ENCODE assay signal across 32 mouse cellular contexts in genomic region chr15:100400592-100401250, GRCm38 (mm10). TPM values are rescaled to one million over a fixed set of nuclear protein-coding genes. Genes with fewer than 3 reads are reported as not detected.
DNase-seq lines count a peak whose midpoint lies in the region; ATAC-seq and TF ChIP-seq lines count a peak whose summit lies in the region.
"Had no signal": no experiment of that assay in that cellular context is flagged by ENCODE, and none has a peak within 500 bp of the region (broad histone marks: within the 10 kb centered on the region; RNA-seq: fewer than 3 reads in every experiment).

No protein-coding gene starts in this region.

- ATAC-seq in intestine, embryonic 16.5 days: peak; percentile 55
- ATAC-seq in kidney, embryonic 16.5 days (ENCODE audit: low FRiP score, low TSS enrichment): peak; percentile 84
- 0 out of 2 replicates have a peak, but pooled peaks have one; percentile 38 for ATAC-seq in stomach, postnatal 0 days (ENCODE audit: low FRiP score, low TSS enrichment)
- no peak for ATAC-seq in midbrain, postnatal 0 days (ENCODE audit: low FRiP score)
- ATAC-seq: forebrain, embryonic 13.5 days; hindbrain, embryonic 16.5 days; midbrain, embryonic 13.5 days had no signal

- TF ChIP-seq POLR2A in liver, adult 2 months (IDR thresholded peaks at IDR 0.05; ENCODE audit: extremely low read depth, insufficient read depth, low read length): no peak

- no peaks in the 10 kb centered on the region for H3K27me3 ChIP-seq in liver, adult 2 months (ENCODE audit: control insufficient read depth, insufficient read depth, low read length)
- no peaks in the 10 kb centered on the region for H3K27me3 ChIP-seq in intestine, embryonic 16.5 days (replicated peaks; ENCODE audit: control insufficient read depth, insufficient read depth, low read length)
- H3K27me3 ChIP-seq in kidney, embryonic 16.5 days (ENCODE audit: insufficient read depth, low read length): no peaks in the 10 kb centered on the region
- H3K27me3 ChIP-seq in stomach, postnatal 0 days (ENCODE audit: control insufficient read depth, insufficient read depth, low read length): no peaks in the 10 kb centered on the region
- H3K27me3 ChIP-seq in midbrain, postnatal 0 days (ENCODE audit: insufficient read depth, low read length): no peaks in the 10 kb centered on the region
- H3K27me3 ChIP-seq: forebrain, embryonic 13.5 days; heart, embryonic 13.5 days; midbrain, embryonic 13.5 days; neural tube, embryonic 13.5 days; stomach, embryonic 15.5 days had no signal

- H3K79me2 ChIP-seq in liver, adult 2 months (ENCODE audit: control insufficient read depth, insufficient read depth, low read length): no peaks in the 10 kb centered on the region

- H3K9ac ChIP-seq in liver, adult 2 months (ENCODE audit: low read depth, low read length): no peak overlapping the region
- no peak overlapping the region for H3K9ac ChIP-seq in intestine, embryonic 16.5 days (ENCODE audit: low read depth, low read length)
- no peak overlapping the region for H3K9ac ChIP-seq in kidney, embryonic 16.5 days (replicated peaks; ENCODE audit: low read length)
- no peak overlapping the region for H3K9ac ChIP-seq in stomach, postnatal 0 days (ENCODE audit: low read length)
- no peak overlapping the region for H3K9ac ChIP-seq in midbrain, postnatal 0 days (replicated peaks; ENCODE audit: low read length, poor library complexity, severe bottlenecking)
- H3K9ac ChIP-seq: forebrain, embryonic 13.5 days; heart, embryonic 13.5 days; midbrain, embryonic 13.5 days; neural tube, embryonic 13.5 days; stomach, embryonic 15.5 days had no signal

- WGBS in liver, adult 2 months: 41% methylated on average over 16 of the region's 16 CpGs
- 77% methylated on average over 16 of the region's 16 CpGs for WGBS in intestine, embryonic 16.5 days
- WGBS in kidney, embryonic 16.5 days: 71% methylated on average over 16 of the region's 16 CpGs
- 80% methylated on average over 16 of the region's 16 CpGs for WGBS in stomach, postnatal 0 days
- 91% methylated on average over 16 of the region's 16 CpGs for WGBS in midbrain, postnatal 0 days

- peak; percentile 30 for DNase-seq in liver, adult 2 months (ENCODE audit: extremely low read depth, low read depth, low spot score)
- DNase-seq in liver: no peak
- no peak for DNase-seq in stomach, postnatal 0 days (ENCODE audit: low spot score)
- DNase-seq in midbrain, postnatal 0 days (ENCODE audit: low spot score): no peak
- DNase-seq in retina, postnatal 1 day: no peak
- no peak for DNase-seq in lung, postnatal 25 days (ENCODE audit: low spot score)
- DNase-seq: adrenal gland, adult 8-10 months; B cell, adult 2 months; cerebellum, adult 9-10 months; layer of hippocampus, postnatal 36 days; lung, postnatal 10 days; right cerebral cortex, postnatal 14 days had no signal

- H3K4me1 ChIP-seq in liver, adult 2 months (ENCODE audit: control insufficient read depth, insufficient read depth, low read length): peaks cover 20% of the 10 kb centered on the region
- peaks cover 3% of the 10 kb centered on the region for H3K4me1 ChIP-seq in intestine, embryonic 16.5 days (ENCODE audit: control insufficient read depth, insufficient read depth, low read length)
- H3K4me1 ChIP-seq in kidney, embryonic 16.5 days (ENCODE audit: insufficient read depth, low read length): peaks cover 5% of the 10 kb centered on the region; the same call in 1 of the 2 replicates
- H3K4me1 ChIP-seq in stomach, postnatal 0 days (replicated peaks; ENCODE audit: control insufficient read depth, insufficient read depth): no peaks in the 10 kb centered on the region
- H3K4me1 ChIP-seq in midbrain, postnatal 0 days (ENCODE audit: insufficient read depth, low read length): no peaks in the 10 kb centered on the region
- H3K4me1 ChIP-seq: forebrain, embryonic 13.5 days; heart, embryonic 13.5 days; midbrain, embryonic 13.5 days; neural tube, embryonic 13.5 days; stomach, embryonic 15.5 days had no signal

- TF ChIP-seq CTCF in liver, adult 2 months (IDR thresholded peaks at IDR 0.05; ENCODE audit: low read depth, low read length): no peak
- no peak for TF ChIP-seq CTCF in stomach, postnatal 0 days (IDR thresholded peaks at IDR 0.05; ENCODE audit: low read depth)
- TF ChIP-seq CTCF in midbrain, postnatal 0 days (IDR thresholded peaks at IDR 0.05): no peak

- no peak for TF ChIP-seq EP300 in stomach, postnatal 0 days (optimal IDR thresholded peaks at IDR 0.05)

- no peak overlapping the region for H3K27ac ChIP-seq in liver, adult 2 months (replicated peaks; ENCODE audit: insufficient read depth, low read depth, low read length)
- H3K27ac ChIP-seq in intestine, embryonic 16.5 days (ENCODE audit: low read length): no peak overlapping the region
- peak overlapping the region; percentile 8; the same call in 1 of the 2 replicates for H3K27ac ChIP-seq in kidney, embryonic 16.5 days (ENCODE audit: low read length)
- H3K27ac ChIP-seq in stomach, postnatal 0 days (replicated peaks): no peak overlapping the region
- no peak overlapping the region for H3K27ac ChIP-seq in midbrain, postnatal 0 days (ENCODE audit: low read depth, low read length)
- H3K27ac ChIP-seq: forebrain, embryonic 13.5 days; heart, embryonic 13.5 days; midbrain, embryonic 13.5 days; neural tube, embryonic 13.5 days; stomach, embryonic 15.5 days had no signal

- H3K4me2 ChIP-seq in intestine, embryonic 16.5 days (ENCODE audit: low read depth, low read length): no peak overlapping the region
- H3K4me2 ChIP-seq in kidney, embryonic 16.5 days (replicated peaks; ENCODE audit: low read depth, low read length): no peak overlapping the region
- no peak overlapping the region for H3K4me2 ChIP-seq in stomach, postnatal 0 days (replicated peaks; ENCODE audit: low read depth)
- no peak overlapping the region for H3K4me2 ChIP-seq in midbrain, postnatal 0 days (ENCODE audit: low read depth, low read length, poor library complexity, severe bottlenecking)
- H3K4me2 ChIP-seq: forebrain, embryonic 13.5 days; heart, embryonic 13.5 days; midbrain, embryonic 13.5 days; neural tube, embryonic 13.5 days; stomach, embryonic 15.5 days had no signal

- H3K4me3 ChIP-seq in liver, adult 2 months (ENCODE audit: insufficient read depth, low read depth, low read length): no peak overlapping the region
- no peak overlapping the region for H3K4me3 ChIP-seq in intestine, embryonic 16.5 days (ENCODE audit: low read length)
- no peak overlapping the region for H3K4me3 ChIP-seq in kidney, embryonic 16.5 days (ENCODE audit: low read length)
- no peak overlapping the region for H3K4me3 ChIP-seq in stomach, postnatal 0 days (ENCODE audit: low read depth, low read length)
- H3K4me3 ChIP-seq in midbrain, postnatal 0 days (ENCODE audit: low read depth, low read length): no peak overlapping the region
- H3K4me3 ChIP-seq: erythroblast, embryonic 14.5 days; forebrain, embryonic 13.5 days; heart, embryonic 13.5 days; midbrain, embryonic 13.5 days; neural tube, embryonic 13.5 days; stomach, embryonic 15.5 days had no signal

- no peaks in the 10 kb centered on the region for H3K9me3 ChIP-seq in intestine, embryonic 16.5 days (ENCODE audit: control insufficient read depth, low read length)
- H3K9me3 ChIP-seq in kidney, embryonic 16.5 days (ENCODE audit: low read length): no peaks in the 10 kb centered on the region
- H3K9me3 ChIP-seq in stomach, postnatal 0 days (ENCODE audit: control insufficient read depth, low read length): no peaks in the 10 kb centered on the region
- no peaks in the 10 kb centered on the region for H3K9me3 ChIP-seq in midbrain, postnatal 0 days (ENCODE audit: low read length)
- H3K9me3 ChIP-seq: forebrain, embryonic 13.5 days; heart, embryonic 13.5 days; midbrain, embryonic 13.5 days; neural tube, embryonic 13.5 days; stomach, embryonic 15.5 days had no signal

- peaks cover 25% of the 10 kb centered on the region; the same call in 1 of the 2 replicates for H3K36me3 ChIP-seq in liver, adult 2 months (ENCODE audit: control insufficient read depth, insufficient read depth, low read length)
- H3K36me3 ChIP-seq in intestine, embryonic 16.5 days (ENCODE audit: control insufficient read depth, insufficient read depth, low read length): peaks cover 31% of the 10 kb centered on the region
- peaks cover 78% of the 10 kb centered on the region for H3K36me3 ChIP-seq in kidney, embryonic 16.5 days (ENCODE audit: insufficient read depth, low read length)
- H3K36me3 ChIP-seq in stomach, postnatal 0 days (ENCODE audit: control insufficient read depth, insufficient read depth, low read length): peaks cover 25% of the 10 kb centered on the region
- peaks cover 76% of the 10 kb centered on the region for H3K36me3 ChIP-seq in midbrain, postnatal 0 days (ENCODE audit: insufficient read depth, low read length)

RNA-seq across cellular contexts. Expression of gene Gm5475, which starts 21.2 kb away (rescaled TPM):
- total RNA-seq in liver, adult 2 months (2014; rRNA removed): not detected in 2 replicates
- polyA plus RNA-seq in liver, adult 2 months (2012; rRNA removed): not detected in 2 replicates
- 0.11 and 0.18 TPM in 2 replicates for polyA plus RNA-seq in intestine, embryonic 16.5 days (2015; fragmentation: Nextera tagmentation; extraction: Ambion mirVana)
- 0.19 and 0.22 TPM in 2 replicates for polyA plus RNA-seq in kidney, embryonic 16.5 days (2015; fragmentation: Nextera tagmentation; extraction: Ambion mirVana)
- 0.11 and 0.15 TPM in 2 replicates for polyA plus RNA-seq in stomach, postnatal 0 days (2015; fragmentation: Nextera tagmentation; extraction: Ambion mirVana)
- not detected in 2 replicates for total RNA-seq in midbrain, postnatal 0 days (2014; rRNA removed)
- polyA plus RNA-seq in midbrain, postnatal 0 days (2015; fragmentation: Nextera tagmentation; extraction: Ambion mirVana): 0.15 and 0.17 TPM in 2 replicates
- total RNA-seq: common myeloid progenitor, adult 5-6 weeks; granulocyte monocyte progenitor cell, adult 5-6 weeks; heart, postnatal 25 days; layer of hippocampus, postnatal 36 days; left cerebral cortex, postnatal 36 days; megakaryocyte, adult 5-6 weeks had no signal
- polyA plus RNA-seq: erythroblast, embryonic 14.5 days; forebrain, embryonic 13.5 days; spleen, adult 2 months had no signal

RNA-seq across cellular contexts. Expression of gene Slc11a2, which starts 24.2 kb away (rescaled TPM):
- 14.5 and 22.3 TPM in 2 replicates for total RNA-seq in liver, adult 2 months (2014; rRNA removed)
- polyA plus RNA-seq in liver, adult 2 months (2012; rRNA removed): 23.2 and 25.2 TPM in 2 replicates
- polyA plus RNA-seq in intestine, embryonic 16.5 days (2015; fragmentation: Nextera tagmentation; extraction: Ambion mirVana): 40.7 and 47.2 TPM in 2 replicates
- polyA plus RNA-seq in kidney, embryonic 16.5 days (2015; fragmentation: Nextera tagmentation; extraction: Ambion mirVana): 36.8 and 37.4 TPM in 2 replicates
- polyA plus RNA-seq in stomach, postnatal 0 days (2015; fragmentation: Nextera tagmentation; extraction: Ambion mirVana): 12.2 and 15.8 TPM in 2 replicates
- 29.5 and 34.4 TPM in 2 replicates for total RNA-seq in midbrain, postnatal 0 days (2014; rRNA removed)
- 17.0 and 23.6 TPM in 2 replicates for polyA plus RNA-seq in midbrain, postnatal 0 days (2015; fragmentation: Nextera tagmentation; extraction: Ambion mirVana)

RNA-seq across cellular contexts. Expression of gene Higd1c, which starts 36.4 kb away (rescaled TPM):
- not detected in 2 replicates for total RNA-seq in liver, adult 2 months (2014; rRNA removed)
- polyA plus RNA-seq in liver, adult 2 months (2012; rRNA removed): not detected in 2 replicates
- polyA plus RNA-seq in intestine, embryonic 16.5 days (2015; fragmentation: Nextera tagmentation; extraction: Ambion mirVana): not detected in 2 replicates
- 0.35 and 1.3 TPM in 2 replicates for polyA plus RNA-seq in kidney, embryonic 16.5 days (2015; fragmentation: Nextera tagmentation; extraction: Ambion mirVana)
- polyA plus RNA-seq in stomach, postnatal 0 days (2015; fragmentation: Nextera tagmentation; extraction: Ambion mirVana): not detected in 2 replicates
- total RNA-seq in midbrain, postnatal 0 days (2014; rRNA removed): not detected in 2 replicates
- polyA plus RNA-seq in midbrain, postnatal 0 days (2015; fragmentation: Nextera tagmentation; extraction: Ambion mirVana): not detected in 2 replicates
- total RNA-seq: common myeloid progenitor, adult 5-6 weeks; gastrocnemius, adult 8-10 months; granulocyte monocyte progenitor cell, adult 5-6 weeks; heart, postnatal 25 days; layer of hippocampus, postnatal 36 days; left cerebral cortex, postnatal 36 days; megakaryocyte, adult 5-6 weeks had no signal
- polyA plus RNA-seq: embryonic facial prominence, embryonic 11.5 days; erythroblast, embryonic 14.5 days; forebrain, embryonic 13.5 days; frontal cortex, adult 2 months; heart, embryonic 13.5 days; hindbrain, embryonic 16.5 days; liver, embryonic 16.5 days; midbrain, embryonic 13.5 days; spleen, adult 2 months; stomach, embryonic 15.5 days; thymus, postnatal 0 days had no signal

RNA-seq across cellular contexts. Expression of gene Mettl7a2, which starts 47.7 kb away (rescaled TPM):
- total RNA-seq in liver, adult 2 months (2014; rRNA removed): 0.13 TPM in 1 of 2 replicates, not detected in the other
- polyA plus RNA-seq in liver, adult 2 months (2012; rRNA removed): 0.05 and 0.18 TPM in 2 replicates
- polyA plus RNA-seq in intestine, embryonic 16.5 days (2015; fragmentation: Nextera tagmentation; extraction: Ambion mirVana): not detected in 2 replicates
- polyA plus RNA-seq in kidney, embryonic 16.5 days (2015; fragmentation: Nextera tagmentation; extraction: Ambion mirVana): 0.41 and 0.60 TPM in 2 replicates
- not detected in 2 replicates for polyA plus RNA-seq in stomach, postnatal 0 days (2015; fragmentation: Nextera tagmentation; extraction: Ambion mirVana)
- not detected in 2 replicates for total RNA-seq in midbrain, postnatal 0 days (2014; rRNA removed)
- not detected in 2 replicates for polyA plus RNA-seq in midbrain, postnatal 0 days (2015; fragmentation: Nextera tagmentation; extraction: Ambion mirVana)
- total RNA-seq: common myeloid progenitor, adult 5-6 weeks; granulocyte monocyte progenitor cell, adult 5-6 weeks; megakaryocyte, adult 5-6 weeks had no signal
- polyA plus RNA-seq: embryonic facial prominence, embryonic 11.5 days; erythroblast, embryonic 14.5 days; forebrain, embryonic 13.5 days; frontal cortex, adult 2 months; heart, embryonic 13.5 days; hindbrain, embryonic 16.5 days; liver, embryonic 16.5 days; midbrain, embryonic 13.5 days; neural tube, embryonic 13.5 days; spleen, adult 2 months; stomach, embryonic 15.5 days; thymus, postnatal 0 days had no signal

RNA-seq across cellular contexts. Expression of gene Methig1, which starts 47.8 kb away (rescaled TPM):
- total RNA-seq in liver, adult 2 months (2014; rRNA removed): not detected in 2 replicates
- 0.15 TPM in 1 of 2 replicates, not detected in the other for polyA plus RNA-seq in liver, adult 2 months (2012; rRNA removed)
- not detected in 2 replicates for polyA plus RNA-seq in intestine, embryonic 16.5 days (2015; fragmentation: Nextera tagmentation; extraction: Ambion mirVana)
- 0.60 and 0.94 TPM in 2 replicates for polyA plus RNA-seq in kidney, embryonic 16.5 days (2015; fragmentation: Nextera tagmentation; extraction: Ambion mirVana)
- 0.17 TPM in 1 of 2 replicates, not detected in the other for polyA plus RNA-seq in stomach, postnatal 0 days (2015; fragmentation: Nextera tagmentation; extraction: Ambion mirVana)
- total RNA-seq in midbrain, postnatal 0 days (2014; rRNA removed): not detected in 2 replicates
- not detected in 2 replicates for polyA plus RNA-seq in midbrain, postnatal 0 days (2015; fragmentation: Nextera tagmentation; extraction: Ambion mirVana)
- total RNA-seq: common myeloid progenitor, adult 5-6 weeks; granulocyte monocyte progenitor cell, adult 5-6 weeks; heart, postnatal 25 days; layer of hippocampus, postnatal 36 days; left cerebral cortex, postnatal 36 days; megakaryocyte, adult 5-6 weeks had no signal
- polyA plus RNA-seq: erythroblast, embryonic 14.5 days; forebrain, embryonic 13.5 days; frontal cortex, adult 2 months; heart, embryonic 13.5 days; hindbrain, embryonic 16.5 days; midbrain, embryonic 13.5 days; spleen, adult 2 months had no signal
